Mouse (Mus musculus) cortical plate, adult 2 months (tissue): Measurements from ENCODE around the gene Arid1b.

Experiments used
- CTCF ChIP-seq: fragments of 200-500 bp; IDR thresholded peaks from 2 replicates; pipeline ENCODE4 v1.5.1; 2011; ENCODE audit warnings: mild to moderate bottlenecking, control low read depth, low read length; ENCODE audit not compliant: insufficient read depth; ENCODE audit errors: extremely low read depth
- POLR2A ChIP-seq: fragments of 200-500 bp; IDR thresholded peaks from 2 replicates; pipeline ENCODE4 v1.6.1; 2011; ENCODE audit warnings: mild to moderate bottlenecking, low read length, control low read depth; ENCODE audit not compliant: insufficient read depth; ENCODE audit errors: extremely low read depth

- TF ChIP-seq CTCF (no peak), POLR2A (no peak)
These were observed 177.3 kb downstream of the Arid1b start for GRCm38 (mm10) chr17:5171467-5171866.
